Mouse (Mus musculus) brain, adult 2 months (tissue): ENCODE measurements around the gene Rbm20.

Experiments
- DNase-seq: peaks from one replicate; pipeline ENCODE4 v3.0.0; 2011; ENCODE audit warnings: low read depth, low spot score

The Rbm20 gene

DNA sequence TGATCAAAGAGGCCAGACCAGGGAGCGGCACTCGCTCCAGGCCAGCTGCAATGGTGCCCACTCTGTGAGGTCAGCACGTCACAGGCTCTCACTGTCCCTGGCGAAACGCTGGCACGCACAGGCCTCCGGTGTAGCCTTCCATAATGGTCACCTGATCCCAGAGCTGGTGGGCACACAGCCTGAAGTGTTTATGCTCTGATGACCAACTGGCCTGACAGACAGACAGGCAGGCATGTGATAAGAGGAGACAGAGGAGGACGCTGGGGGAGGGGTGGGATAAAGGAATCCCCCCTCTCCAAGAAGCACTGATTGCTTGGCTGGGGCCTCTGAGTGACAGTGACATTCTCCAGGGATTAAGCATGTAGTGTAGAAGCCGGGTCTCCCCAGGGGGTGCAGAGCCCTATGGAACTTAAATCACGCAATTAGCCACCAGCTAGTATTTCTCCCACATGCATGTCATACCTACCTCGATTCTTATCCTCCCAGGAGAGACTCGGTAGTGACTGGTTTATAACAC lies 6.4 kb upstream of the Rbm20 start:
- no peak for DNase-seq

DNA sequence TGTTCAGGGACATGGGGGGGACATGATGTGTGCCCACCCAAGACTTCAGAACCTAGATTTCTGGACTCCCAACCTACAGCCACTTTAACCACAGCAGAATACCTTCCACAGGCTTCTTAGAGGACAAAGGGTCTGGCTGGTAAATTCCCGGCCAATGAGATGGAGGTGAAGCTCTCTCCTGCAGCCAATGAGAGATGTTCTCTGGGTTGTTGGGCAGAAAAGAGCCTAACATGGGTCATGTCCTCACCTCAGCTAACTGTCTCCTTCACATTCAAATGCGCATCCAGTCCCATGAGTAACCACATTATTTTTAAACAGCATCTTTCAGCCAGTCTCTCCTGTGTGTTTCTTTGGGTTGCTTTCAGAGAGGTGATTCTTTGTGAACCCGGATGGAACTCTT lies 5.7 kb upstream of the Rbm20 start:
- no peak for DNase-seq

DNA sequence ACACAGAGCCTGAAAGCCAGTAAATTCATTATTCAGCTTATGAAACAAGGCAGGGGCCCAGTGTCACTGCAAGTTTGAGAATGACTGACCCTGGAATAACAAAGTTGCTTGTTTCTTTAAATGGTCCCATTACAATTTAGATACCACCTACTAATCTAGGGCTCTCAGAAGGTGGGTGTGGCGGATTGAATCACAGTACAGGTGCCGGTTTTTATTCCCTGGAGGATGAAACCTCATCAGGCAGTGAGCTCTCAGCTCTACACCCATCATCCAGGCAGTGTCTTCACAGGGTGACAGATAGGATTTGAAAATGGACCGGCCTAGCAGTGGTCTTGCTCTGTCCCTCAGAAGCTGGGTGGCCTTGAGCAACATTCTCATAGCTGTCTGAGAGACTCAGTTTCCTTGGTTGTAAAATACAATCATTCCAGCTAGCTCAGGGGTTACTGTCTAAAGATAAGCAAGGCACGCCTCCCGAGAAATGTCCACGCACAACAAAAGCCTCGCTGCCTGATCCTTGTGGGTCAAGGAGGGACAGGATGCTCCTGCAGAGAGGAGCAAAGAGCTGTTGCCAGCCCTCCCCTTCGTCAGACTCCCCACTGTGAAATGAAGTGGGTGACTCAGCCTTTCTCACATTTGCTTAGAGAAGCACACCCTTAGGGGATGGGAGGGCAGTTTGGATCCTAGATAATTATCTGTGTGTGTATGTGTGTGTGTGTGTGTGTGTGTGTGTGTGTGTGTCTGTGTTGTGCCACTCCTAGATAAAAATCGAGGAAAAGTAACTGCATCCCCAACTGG lies 2.8 kb upstream of the Rbm20 start:
- DNase-seq: peak; percentile 83

DNA sequence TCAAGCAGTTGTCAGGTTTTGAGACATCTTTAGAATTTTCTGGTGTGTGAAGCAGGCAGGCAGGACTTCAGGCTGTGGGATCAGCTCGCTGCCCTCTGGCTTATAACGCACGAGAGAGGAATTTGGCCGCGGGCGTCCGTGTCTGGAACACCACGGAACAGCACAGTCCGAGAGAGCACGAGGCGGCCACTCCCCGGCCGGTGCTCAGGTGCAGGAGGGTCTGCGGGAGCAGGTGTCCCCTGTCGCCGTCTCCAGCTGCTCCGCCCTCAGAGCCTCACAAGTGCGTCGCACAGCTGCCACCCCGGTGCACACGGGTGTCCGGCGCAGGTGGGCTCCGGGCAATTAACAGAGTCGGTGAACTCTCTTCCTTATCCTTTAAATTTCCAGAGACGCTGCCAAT lies 878 bp upstream of the Rbm20 start:
- no peak for DNase-seq

DNA sequence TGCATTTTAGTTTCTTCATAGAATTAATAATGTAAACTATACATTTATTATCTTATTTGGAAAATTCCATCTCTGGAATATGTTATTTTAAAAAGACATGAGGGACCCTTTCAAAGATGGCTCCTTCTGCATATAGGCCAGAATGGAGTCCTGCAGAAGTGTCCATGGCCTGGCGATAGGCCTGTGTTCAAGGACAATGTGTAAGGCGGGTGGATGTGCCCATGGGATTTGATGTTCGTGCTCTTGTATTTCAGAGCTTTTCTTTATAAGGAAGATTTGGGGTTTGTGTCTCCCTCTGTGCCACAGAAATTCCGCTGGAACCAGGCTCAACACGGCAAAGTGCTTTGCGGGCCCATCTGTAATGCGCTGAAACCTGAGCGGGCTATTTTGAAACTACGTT lies 2.1 kb downstream of the Rbm20 start:
- DNase-seq: no peak

DNA sequence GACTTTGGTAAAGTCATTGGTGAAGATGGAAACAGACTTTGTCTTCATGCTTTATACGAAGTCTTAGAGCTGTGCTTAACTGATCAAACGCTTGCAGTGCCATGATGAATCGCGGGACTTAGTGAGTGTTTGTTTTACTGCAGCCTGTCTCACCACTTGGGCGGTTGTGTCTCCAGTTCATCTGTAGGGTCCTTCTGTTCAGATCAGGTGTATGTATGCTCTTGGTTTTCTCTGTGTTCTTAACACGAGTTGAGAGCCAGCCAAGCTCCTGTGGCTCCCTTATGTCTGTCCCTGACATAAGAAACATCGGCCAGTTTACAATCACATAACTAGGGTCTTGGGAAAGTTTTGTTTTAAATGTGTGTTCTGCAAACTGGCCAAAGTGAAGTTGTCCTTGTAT lies 2.9 kb downstream of the Rbm20 start:
- DNase-seq: no peak

DNA sequence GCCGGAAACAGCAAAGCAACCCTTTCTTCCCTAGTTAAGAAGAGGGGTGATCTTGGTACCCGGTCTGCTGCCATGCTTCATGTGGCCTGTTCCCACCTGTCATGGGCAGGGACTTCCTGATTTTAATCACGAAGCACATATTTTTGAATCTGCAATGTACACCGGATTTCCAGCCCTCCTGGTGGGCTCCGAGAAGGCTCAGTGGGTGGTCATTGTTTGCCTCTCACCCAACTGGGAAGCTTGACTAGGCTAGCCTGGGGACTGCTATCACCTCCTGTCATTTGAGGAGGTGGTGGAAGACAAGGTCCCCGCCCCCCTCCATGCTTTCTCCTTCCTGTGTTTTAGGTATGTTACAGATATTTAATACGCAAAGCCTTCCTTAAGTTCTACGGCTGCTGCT lies 5.3 kb downstream of the Rbm20 start:
- no peak for DNase-seq

DNA sequence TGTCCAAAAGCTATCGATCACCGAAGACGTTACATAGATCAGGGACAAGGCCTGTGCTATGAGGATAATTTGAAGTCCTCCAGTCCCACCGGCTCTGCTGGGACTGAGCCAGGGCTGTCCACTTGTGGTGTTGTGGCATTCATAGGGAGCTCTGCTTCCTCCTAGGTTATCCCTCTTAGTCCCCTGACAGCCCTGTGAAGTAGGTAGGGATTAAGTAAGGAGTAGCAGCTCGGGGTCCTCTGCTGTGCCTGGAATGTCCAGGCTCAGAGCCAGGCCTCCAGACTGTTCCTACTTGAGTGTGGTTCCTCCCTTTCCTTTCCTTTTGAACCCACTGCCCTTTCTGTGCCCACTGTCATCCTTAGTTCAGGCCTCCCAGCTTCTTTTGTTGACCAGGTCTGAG lies 10.5 kb downstream of the Rbm20 start:
- DNase-seq: no peak

DNA sequence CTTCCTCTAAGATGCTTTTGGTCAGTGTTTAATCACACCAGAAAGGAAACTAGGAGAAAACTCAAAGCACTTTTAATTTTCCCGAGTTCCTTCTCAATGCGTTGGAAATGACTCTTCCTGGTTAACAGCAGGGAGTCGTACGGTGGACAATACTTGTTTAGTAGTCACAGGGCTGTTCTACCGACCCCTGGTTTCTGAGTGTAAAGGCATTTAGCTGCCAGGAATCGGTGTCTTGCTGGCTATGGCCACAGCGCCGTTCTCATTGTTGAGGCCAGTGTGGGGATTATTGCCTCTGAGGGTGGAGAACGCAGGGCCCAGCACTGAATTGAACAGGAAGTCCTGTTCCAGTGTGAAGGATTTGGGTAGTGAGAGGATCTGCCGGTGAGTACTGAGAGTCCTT lies 13.7 kb downstream of the Rbm20 start:
- no peak for DNase-seq

DNA sequence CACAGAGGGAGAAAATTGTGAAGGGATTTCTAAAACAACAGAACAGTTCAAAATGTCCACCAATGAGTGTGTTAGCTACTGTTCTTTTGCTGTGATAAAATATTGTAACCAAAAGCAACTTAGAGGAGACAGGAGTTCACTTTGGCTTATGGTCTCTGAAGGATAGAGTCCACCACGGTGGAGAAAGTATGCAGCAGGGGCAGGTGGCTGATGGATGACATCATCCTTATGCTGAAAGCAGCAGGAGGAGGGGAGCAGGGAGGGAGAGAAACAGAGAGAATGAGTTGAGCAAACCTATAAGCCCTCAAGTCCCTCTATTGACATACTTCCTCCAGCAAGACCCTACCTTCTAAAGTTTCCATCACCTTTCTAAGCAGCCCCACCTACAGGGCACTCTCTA lies 16.9 kb downstream of the Rbm20 start:
- DNase-seq: no peak

DNA sequence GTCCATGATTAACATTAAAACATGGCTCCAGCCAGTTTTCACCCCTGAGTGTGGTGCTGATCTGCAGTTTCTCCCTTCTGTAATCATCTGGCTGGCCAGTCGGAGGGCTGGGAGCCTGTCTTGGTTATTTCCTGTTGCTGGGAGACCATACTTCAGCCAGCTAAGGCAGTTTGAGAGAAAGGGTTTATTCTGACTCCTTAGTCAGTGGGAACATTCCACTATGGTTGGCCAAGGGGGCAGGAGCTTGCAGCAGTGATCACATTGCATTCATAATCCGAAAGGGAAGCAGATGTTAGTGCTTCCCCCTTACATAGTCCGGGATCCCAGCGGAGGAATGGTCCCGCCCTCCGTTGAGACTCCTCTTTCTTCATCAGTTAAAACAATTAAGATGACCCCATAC lies 19.0 kb downstream of the Rbm20 start:
- no peak for DNase-seq

DNA sequence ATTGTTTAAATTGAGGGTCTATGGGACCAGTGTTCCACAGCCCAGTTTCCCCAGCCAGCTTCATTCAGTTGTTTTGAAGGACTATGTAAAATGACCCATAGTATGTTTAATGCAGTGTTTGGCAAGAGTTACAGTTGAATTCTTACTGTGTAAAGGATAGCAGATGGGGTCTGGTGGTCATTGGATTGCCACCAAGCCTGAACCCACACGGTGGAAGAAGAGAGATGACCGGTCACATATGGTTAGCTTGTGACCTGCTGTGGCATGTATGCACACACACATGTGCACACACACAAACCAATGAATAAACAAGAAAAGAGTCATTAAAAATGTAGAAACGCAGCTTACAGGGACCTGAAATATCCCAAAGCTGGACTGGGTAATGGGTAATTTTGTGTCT lies 19.5 kb downstream of the Rbm20 start:
- DNase-seq: no peak

DNA sequence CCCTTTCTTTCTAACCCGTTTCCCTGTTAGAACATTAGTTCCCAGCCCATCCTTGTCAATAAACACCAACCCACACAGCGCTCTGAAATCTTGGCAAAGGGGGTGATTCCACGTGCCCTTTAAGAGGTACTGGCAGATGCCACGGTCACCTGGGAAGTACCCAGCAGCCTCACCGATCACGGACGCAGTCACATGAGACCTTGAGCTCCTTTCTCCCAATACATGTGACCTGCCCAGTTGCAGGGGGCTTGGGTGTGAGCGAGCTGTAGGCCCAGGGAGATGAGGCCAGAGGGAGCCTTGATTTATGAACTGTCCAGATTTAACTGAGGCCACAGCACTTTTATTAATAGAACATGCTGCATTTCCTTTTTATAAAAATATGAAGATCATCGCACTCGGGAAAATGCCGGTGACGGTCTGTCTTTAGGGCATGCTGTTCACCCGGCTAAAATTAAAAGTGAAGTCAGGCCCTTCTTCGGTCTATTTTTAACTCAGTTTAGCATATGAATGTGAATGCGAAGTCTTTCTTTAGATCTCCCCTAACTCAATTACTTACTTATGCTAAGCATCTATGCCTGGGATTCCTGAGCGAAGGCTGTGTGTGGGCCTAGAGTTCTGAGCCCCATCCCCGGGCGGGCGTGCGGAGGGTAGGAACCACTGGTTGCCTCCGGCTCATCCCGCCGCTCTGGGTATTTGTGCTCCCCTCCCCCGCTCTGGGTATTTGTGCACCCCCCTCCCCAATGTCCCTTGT lies 20.4 kb downstream of the Rbm20 start:
- peak; percentile 49 for DNase-seq

DNA sequence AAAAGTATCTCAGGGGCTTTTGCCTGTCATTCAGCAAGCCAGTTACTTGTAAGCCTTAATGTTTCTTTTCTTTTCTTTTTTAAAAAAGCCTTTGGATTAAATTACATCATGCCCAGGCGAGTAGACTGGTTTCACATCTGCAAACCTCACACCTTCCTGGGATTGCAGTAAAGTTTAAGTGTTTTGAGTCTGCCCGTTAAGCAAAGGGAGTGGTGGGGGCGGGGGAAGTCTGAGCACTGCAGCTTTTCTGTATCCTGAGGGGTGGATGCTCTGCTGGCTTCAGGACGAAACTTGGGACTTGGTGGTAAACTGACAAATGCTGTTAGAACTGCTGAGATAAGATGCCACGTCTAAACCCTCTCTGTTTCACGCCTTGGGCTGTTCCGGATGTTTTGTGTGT lies 22.6 kb downstream of the Rbm20 start:
- no peak for DNase-seq

DNA sequence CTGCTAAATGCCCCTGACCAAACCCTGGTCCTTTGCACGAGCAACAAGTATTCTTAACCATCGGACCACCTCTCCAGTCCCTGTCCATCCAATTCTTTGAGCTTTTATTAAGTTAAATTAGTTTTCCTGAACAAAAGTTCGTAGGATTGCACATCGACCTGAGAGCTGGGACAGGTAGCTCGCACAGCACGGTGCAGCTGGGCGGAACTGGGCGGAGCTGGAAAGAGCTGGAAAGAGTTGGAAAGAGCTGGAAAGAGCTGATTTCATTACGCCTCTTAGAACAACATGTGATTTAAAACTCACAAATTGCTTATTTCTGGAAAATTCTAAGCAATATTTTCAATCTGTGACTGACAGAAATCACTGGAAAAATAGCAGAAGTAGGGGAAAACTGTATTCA lies 24.3 kb downstream of the Rbm20 start:
- DNase-seq: no peak

DNA sequence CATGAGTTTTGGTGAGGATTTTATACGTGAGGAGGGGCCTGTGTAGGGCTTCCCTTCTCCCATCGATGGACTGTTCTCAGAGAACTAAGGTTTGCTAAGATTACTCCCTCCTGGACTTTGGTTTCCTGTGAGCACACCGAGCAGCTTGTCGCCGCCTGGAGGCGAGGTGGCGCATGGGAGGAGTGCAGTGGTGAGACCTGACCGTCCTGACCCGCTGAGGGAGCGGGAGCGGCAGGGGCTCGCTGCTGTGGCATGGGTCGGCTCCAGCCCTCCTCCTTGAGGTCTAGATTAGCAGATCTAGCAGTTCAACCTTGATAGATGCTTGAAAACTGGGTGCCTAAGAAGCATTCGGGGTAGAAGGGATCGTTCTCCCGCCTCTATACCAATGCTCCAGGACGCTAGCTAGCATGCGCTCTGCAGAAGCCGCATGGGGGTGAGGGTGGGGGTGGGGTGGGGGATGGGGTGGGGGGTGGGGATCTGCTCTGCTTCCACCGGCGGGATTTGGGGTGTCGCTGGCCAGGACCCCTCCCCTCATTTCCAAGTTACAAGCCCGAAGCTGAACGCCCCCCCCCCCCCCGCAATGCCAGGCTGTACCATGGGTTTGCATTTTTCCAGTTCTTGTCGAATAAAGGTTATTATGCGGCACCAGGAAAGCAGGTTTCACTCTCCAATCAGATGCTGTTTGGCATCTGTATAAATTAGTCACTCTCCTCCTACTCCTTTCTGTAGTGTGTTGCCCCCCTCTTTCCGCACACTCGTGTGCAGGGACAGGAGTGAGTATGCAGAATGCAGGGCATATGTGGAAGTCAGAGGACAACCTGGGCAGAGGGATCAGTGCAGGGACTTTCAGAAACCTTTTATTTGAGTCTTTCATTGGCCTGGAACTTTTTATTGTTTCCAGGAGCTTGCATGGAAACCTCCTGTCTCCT lies 28.1 kb downstream of the Rbm20 start:
- peak; percentile 81 for DNase-seq

DNA sequence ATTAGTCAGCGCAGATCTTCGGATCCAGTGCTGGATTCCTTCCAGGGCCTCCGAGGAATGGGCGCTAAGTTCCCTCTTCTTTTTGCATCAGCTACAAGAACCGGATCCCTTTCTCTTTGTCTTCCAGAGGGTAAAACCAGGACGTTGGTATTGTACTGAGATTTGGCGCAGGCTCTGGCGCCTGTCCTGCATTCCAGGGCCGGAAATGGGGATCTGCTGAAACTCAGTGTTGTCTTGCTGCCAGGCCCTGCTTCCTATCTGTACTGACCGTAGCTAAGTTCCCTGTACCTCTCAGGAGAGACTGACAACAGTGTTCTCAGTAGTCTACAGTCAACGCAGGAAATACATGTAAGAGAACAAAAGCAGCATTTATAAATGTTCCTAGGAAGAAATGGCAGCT lies 31.3 kb downstream of the Rbm20 start:
- DNase-seq: peak; percentile 23

DNA sequence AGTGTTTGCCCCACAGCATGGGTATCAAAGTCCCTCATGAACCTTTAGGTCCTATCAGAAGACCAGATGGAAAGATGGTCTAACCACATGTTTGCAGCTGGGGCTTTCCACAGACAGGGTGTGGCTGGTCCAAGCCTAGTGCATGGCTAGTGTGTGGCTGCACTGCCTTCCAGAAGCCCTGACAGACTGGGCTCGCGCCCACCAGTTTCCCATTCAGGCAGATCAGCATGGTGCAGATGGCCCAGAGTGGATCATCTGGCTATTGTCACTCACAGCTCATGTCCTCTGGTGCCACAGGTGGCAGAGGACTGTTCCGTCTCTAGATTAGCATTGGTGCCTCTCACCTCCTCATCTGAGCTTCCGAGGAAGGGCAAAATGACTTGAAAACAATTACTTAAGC lies 33.8 kb downstream of the Rbm20 start:
- peak; percentile 29 for DNase-seq

DNA sequence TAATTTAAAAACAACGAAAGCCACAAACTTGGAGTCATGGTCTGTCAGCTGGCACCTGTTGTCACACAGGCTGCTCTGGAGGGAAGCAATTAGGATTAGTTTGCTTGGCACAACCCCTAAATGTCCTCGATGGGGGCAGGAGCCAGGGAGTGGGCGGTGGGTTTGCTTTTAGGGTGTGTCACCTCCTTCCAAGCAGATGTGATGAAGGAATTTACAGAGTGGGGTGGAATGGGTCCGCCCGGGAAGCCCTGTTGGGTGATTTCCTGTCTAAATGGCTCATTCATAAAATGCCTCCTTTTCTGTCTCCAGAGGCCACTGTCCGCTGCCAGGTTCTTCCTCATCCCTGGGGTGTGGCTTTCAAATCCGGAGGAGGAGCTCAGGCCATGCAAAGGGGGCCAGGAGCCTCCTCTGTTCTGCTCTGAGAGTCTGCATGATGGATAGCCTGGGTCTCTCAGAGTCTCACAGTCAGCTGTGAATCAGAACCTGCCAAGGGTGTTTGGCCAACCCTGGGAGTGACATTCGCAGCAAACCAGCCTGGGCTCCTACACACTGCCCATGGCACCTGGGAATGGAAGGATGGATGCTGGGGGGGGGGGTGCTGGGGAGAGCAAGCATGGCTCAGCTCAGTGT lies 34.3 kb downstream of the Rbm20 start:
- DNase-seq: peak; percentile 11

DNA sequence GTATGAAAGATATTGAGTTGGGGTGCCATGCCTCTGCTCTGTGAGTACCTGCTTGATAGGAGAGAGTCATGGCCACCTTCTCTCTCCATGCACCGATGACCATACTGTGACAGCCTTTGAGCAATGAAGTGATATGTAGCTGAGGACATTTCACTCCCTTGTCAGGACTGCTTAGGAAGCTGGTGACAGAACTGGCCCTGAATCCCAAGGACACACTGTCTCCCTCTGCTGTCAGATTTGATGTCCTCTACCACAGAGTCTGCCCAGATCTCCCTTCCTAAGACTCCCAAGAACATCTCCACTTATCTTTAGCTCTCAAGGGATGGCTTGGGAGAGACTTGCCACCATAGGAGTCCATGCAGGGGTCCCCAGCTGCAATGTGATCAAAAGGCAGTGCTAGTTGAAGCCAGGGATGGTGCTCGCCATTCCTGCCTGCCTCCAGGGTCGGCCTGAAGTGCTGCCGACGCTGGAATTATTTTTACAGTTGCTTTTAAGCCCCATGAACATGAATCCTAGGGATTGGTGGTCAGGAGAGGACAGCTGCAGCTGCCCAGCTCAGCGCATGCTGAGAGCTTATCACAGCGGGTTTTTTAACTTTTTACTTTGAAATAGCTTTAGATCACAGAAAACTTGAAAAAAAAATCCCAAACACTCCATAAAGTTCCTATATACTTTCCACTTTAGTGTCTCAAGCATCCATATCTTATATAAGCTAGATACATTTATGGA lies 35.4 kb downstream of the Rbm20 start:
- no peak for DNase-seq

DNA sequence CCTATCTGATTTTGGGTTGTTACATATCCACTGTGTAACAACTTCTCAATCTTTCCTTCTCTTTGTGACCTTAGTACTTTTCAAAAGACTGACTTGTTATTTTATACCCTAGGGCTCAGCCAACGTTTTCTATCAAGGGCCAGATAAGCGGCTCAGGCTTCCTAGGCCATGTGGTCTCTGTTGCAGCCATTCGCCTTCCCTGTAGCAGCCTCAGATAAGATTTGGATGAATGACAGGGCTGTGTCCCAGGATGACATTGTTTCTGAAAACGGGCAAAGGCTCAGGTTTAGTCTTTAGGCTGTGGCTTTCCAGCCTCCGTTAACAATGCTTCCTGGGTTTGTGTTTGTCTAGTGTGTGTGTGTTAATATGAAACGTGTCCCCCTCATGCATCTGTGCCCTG lies 36.3 kb downstream of the Rbm20 start:
- DNase-seq: no peak
